Mouse (Mus musculus) thymus, adult 2 months (tissue): ENCODE measurements around the gene Atg16l1.

Experiments
- CTCF ChIP-seq: fragments of 200-500 bp; IDR thresholded peaks from 2 replicates; pipeline ENCODE4 v1.5.1; 2012; ENCODE audit warnings: mild to moderate bottlenecking, control low read depth, low read length, moderate library complexity, borderline replicate concordance; ENCODE audit not compliant: control insufficient read depth, poor library complexity, insufficient read depth; ENCODE audit errors: extremely low read depth
- POLR2A ChIP-seq: fragments of 200-500 bp; IDR thresholded peaks from 2 replicates; pipeline ENCODE4 v1.6.1; 2012; ENCODE audit warnings: mild to moderate bottlenecking, low read length, control low read depth, moderate library complexity; ENCODE audit not compliant: control insufficient read depth, poor library complexity, insufficient read depth; ENCODE audit errors: extremely low read depth

GRCm38 (mm10) chr1:87755641-87756470 is at the start of gene Atg16l1:
- 0 out of 2 replicates have a peak, but pooled peaks have one; percentile 57 for TF ChIP-seq CTCF
- TF ChIP-seq POLR2A, result 0 out of 2 replicates have a peak, but pooled peaks have one; percentile 42
